Mouse (Mus musculus) kidney, embryonic 16.5 days (tissue): ENCODE data around the gene Klf1. TPM values are rescaled to one million over a fixed set of nuclear protein-coding genes. Genes with fewer than 3 reads are reported as not detected.
A peak's percentile ranks its signal among the peaks of the same experiment; 100 is the strongest.

Source experiments
- ATAC-seq: fragments of 200-750 bp; cut with Nextera tagmentation; 2 replicates; pipeline ENCODE4 v1.8.0; 2017; ENCODE audit warnings: moderate TSS enrichment; ENCODE audit not compliant: low FRiP score, low TSS enrichment
- H3K27ac ChIP-seq: fragments of 300-500 bp; sonication (generic); 2 replicates; pipeline ENCODE4 v1.5.1; 2014; ENCODE audit warnings: low read length
- H3K27me3 ChIP-seq: fragments of 300-500 bp; sonication (generic); 2 replicates; pipeline ENCODE4 v1.6.1; 2014; ENCODE audit warnings: low read length, control low read depth, mixed read lengths; ENCODE audit not compliant: insufficient read depth
- H3K36me3 ChIP-seq: fragments of 300-500 bp; sonication (generic); 2 replicates; pipeline ENCODE4 v1.6.1; 2014; ENCODE audit warnings: low read length, control low read depth, mixed read lengths; ENCODE audit not compliant: insufficient read depth
- H3K4me1 ChIP-seq: fragments of 300-500 bp; sonication (generic); 2 replicates; pipeline ENCODE4 v1.6.1; 2014; ENCODE audit warnings: low read length, control low read depth, mixed read lengths; ENCODE audit not compliant: insufficient read depth
- H3K4me2 ChIP-seq: fragments of 300-500 bp; sonication (generic); replicated peaks from 2 replicates; pipeline ENCODE4 v1.6.1; 2014; ENCODE audit warnings: low read depth, low read length
- H3K4me3 ChIP-seq: fragments of 300-500 bp; sonication (generic); 2 replicates; pipeline ENCODE4 v1.5.1; 2014; ENCODE audit warnings: mild to moderate bottlenecking, low read length
- H3K9ac ChIP-seq: fragments of 300-500 bp; sonication (generic); replicated peaks from 2 replicates; pipeline ENCODE4 v1.6.1; 2014; ENCODE audit warnings: low read length
- H3K9me3 ChIP-seq: fragments of 300-500 bp; sonication (generic); 2 replicates; pipeline ENCODE4 v1.6.1; 2016; ENCODE audit warnings: low read length, control low read depth
- WGBS: fragments of 180-500 bp; shearing (Covaris S2); extraction: QIAGEN DNeasy Blood & Tissue Kit; methylation state at CpG from one replicate; pipeline ENCODE4 v1.1.7; 2014; 5-methylcytosine and 5-hydroxymethylcytosine counted together
- polyA plus RNA-seq: library from polyadenylated mRNA; unstranded; fragments of >200 nt; fragmentation: Nextera tagmentation; extraction: Ambion mirVana; gene quantifications from 2 replicates; pipeline ENCODE4 v1.2.1, GENCODE M21; 2015

Gene Klf1
- polyA plus RNA-seq, 1 experiment from 2014 or later = 2.4 TPM

DNA sequence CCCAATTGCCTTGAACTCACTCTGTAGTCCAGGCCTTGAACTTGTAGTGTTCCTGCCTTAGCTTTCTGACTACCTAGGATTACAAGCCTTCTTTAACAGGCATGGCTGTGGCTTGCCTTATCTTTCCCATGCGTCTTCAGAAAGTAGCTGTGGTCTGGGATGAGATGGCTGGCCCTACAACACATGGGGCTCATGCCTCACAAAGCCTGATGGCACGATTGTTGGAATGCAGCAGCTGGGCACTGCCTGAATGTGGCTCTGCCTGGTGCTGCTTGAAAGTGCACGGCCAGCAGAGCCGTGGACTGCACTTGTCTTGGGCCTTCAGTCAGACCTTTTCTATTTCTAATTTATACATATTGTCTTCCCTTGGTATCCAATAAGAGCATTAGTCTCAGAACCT, 17.0 kb upstream of the Klf1 start:
- no peaks in the 10 kb centered on the region for H3K27me3 ChIP-seq
- no peak overlapping the region for H3K4me2 ChIP-seq
- no peak overlapping the region for H3K27ac ChIP-seq
- H3K9me3 ChIP-seq = no peaks in the 10 kb centered on the region
- no peak for ATAC-seq
- H3K36me3 ChIP-seq = peaks cover 38% of the 10 kb centered on the region
- H3K4me3 ChIP-seq = no peak overlapping the region
- WGBS = 91% methylated on average over 4 of the region's 4 CpGs
- H3K9ac ChIP-seq = no peak overlapping the region
- no peaks in the 10 kb centered on the region for H3K4me1 ChIP-seq

DNA sequence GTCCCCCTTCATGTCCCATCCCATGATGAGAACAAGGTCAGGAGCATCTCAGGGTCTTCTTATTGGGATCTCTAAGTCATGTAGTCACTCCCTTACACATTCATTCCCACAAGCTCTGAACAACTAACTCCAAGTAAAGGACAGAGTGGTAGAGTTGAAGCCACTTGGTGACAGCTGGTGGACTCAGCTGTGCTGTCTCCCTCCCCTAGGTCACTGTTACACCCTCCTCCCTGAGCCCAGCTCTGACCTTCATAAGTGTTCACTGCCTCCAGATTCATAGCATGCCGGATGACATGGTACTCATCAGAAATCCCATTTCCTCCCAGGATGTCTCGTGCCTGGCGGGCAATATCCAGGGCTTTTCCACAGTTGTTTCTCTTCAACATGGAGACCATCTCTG, 13.4 kb upstream of the Klf1 start:
- Histone ChIP-seq H3K27me3 (no peaks in the 10 kb centered on the region), H3K9me3 (no peaks in the 10 kb centered on the region), H3K9ac (no peak overlapping the region), H3K4me2 (no peak overlapping the region), H3K27ac (no peak overlapping the region), H3K4me3 (no peak overlapping the region), H3K4me1 (peaks cover 8% of the 10 kb centered on the region), H3K36me3 (peaks cover 47% of the 10 kb centered on the region)
- ATAC-seq = no peak
- 97% methylated on average over 3 of the region's 3 CpGs for WGBS

GRCm38 (mm10) chr8:84889141-84889540, 12.6 kb upstream of the Klf1 start:
- ATAC-seq = no peak
- 100% methylated on average over 1 of the region's 1 CpGs for WGBS
- Histone ChIP-seq H3K9me3 (no peaks in the 10 kb centered on the region), H3K4me3 (no peak overlapping the region), H3K27me3 (no peaks in the 10 kb centered on the region), H3K27ac (no peak overlapping the region), H3K9ac (no peak overlapping the region), H3K4me2 (no peak overlapping the region), H3K4me1 (peaks cover 11% of the 10 kb centered on the region), H3K36me3 (peaks cover 47% of the 10 kb centered on the region)

- no peaks in the 10 kb centered on the region for H3K9me3 ChIP-seq
- no peaks in the 10 kb centered on the region for H3K27me3 ChIP-seq
- H3K9ac ChIP-seq = peak overlapping the region; percentile 86
- 8% methylated on average over 31 of the region's 31 CpGs for WGBS
- H3K27ac ChIP-seq = peak overlapping the region; percentile 69
- peaks cover 13% of the 10 kb centered on the region for H3K4me1 ChIP-seq
- peak overlapping the region; percentile 94 for H3K4me3 ChIP-seq
- peak; percentile 57 for ATAC-seq
- peaks cover 22% of the 10 kb centered on the region for H3K36me3 ChIP-seq
- H3K4me2 ChIP-seq = peak overlapping the region; percentile 90
These were observed 8.6 kb upstream of the Klf1 start for GRCm38 (mm10) chr8:84892993-84893708.

GRCm38 (mm10) chr8:84893709-84894134, 8.0 kb upstream of the Klf1 start, which contains the start of gene Gcdh:
Gene Gcdh, minus strand, starts transcription at chr8:84893921.
- Histone ChIP-seq H3K36me3 (peaks cover 17% of the 10 kb centered on the region; the same call in 1 of the 2 replicates), H3K4me3 (peak within 1 kb of the TSS; percentile 94), H3K4me2 (peak within 1 kb of the TSS; percentile 90), H3K9ac (peak within 1 kb of the TSS; percentile 86), H3K27ac (peak within 1 kb of the TSS; percentile 69), H3K4me1 (peaks cover 13% of the 10 kb centered on the region), H3K9me3 (no peaks in the 10 kb centered on the region), H3K27me3 (no peaks in the 10 kb centered on the region)
- ATAC-seq = peak; percentile 99
- WGBS = 0% methylated on average over 11 of the region's 11 CpGs

DNA sequence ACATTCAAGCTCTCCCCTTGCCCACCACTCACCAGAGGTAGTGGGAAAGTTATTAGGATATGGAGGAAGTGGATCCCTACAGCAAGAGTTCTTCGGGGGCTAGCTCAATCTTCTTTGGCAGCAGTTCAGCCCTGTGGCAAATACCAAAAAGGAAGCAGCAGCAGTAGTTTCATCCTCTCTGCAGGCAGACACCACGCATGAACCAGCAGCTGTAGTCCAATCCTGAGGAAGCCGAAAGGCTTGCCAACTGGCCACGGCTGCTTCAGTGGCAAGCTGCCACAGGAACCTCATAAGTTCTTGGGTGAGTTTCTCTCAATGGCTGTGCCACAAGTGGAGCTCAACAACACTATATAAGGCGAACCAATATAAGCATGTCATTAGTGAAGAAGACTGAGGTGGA, 5.8 kb upstream of the Klf1 start:
- H3K27ac ChIP-seq = no peak overlapping the region
- no peak overlapping the region for H3K9ac ChIP-seq
- no peak overlapping the region for H3K4me2 ChIP-seq
- ATAC-seq = no peak
- H3K27me3 ChIP-seq = no peaks in the 10 kb centered on the region
- no peaks in the 10 kb centered on the region for H3K9me3 ChIP-seq
- H3K36me3 ChIP-seq = 0 out of 2 replicates have a peak, but pooled peaks cover 3% of the 10 kb centered on the region
- 88% methylated on average over 5 of the region's 5 CpGs for WGBS
- H3K4me1 ChIP-seq = peaks cover 13% of the 10 kb centered on the region
- H3K4me3 ChIP-seq = no peak overlapping the region

GRCm38 (mm10) chr8:84901071-84901470, 657 bp upstream of the Klf1 start:
- H3K27me3 ChIP-seq = no peaks in the 10 kb centered on the region
- peaks cover 8% of the 10 kb centered on the region for H3K4me1 ChIP-seq
- WGBS = 86% methylated on average over 4 of the region's 4 CpGs
- no peak overlapping the region for H3K27ac ChIP-seq
- no peak overlapping the region for H3K4me2 ChIP-seq
- ATAC-seq = no peak
- H3K4me3 ChIP-seq = no peak overlapping the region
- H3K36me3 ChIP-seq = no peaks in the 10 kb centered on the region
- H3K9me3 ChIP-seq = no peaks in the 10 kb centered on the region
- H3K9ac ChIP-seq = no peak overlapping the region

DNA sequence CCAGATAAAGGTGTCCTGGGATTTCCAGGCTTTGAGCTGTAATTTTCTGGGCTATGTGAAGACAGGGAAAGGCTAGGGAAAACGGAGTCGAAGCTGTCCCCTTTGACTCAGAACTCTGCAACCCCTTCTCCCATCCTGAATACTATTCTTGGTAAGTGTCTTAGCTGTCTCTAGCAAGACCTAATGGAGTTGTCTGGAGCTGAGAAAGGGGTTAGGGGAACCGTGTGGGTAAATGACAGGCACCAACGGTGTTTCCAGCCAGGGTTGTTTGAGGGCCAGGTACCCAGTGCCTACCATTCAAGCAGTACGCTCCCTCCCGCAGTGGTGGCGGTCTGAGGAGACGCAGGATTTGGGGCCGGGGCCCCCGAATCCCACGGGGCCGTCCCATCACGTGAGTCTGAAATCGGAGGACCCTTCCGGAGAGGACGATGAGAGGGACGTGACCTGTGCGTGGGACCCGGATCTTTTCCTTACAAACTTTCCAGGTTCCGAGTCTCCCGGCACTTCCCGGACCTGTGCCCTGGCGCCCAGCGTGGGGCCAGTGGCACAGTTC, 715 bp downstream of the Klf1 start:
- no peak overlapping the region for H3K27ac ChIP-seq
- H3K9ac ChIP-seq = peak overlapping the region; percentile 71
- WGBS = 5% methylated on average over 24 of the region's 24 CpGs
- peaks cover 8% of the 10 kb centered on the region for H3K4me1 ChIP-seq
- H3K4me2 ChIP-seq = peak overlapping the region; percentile 81
- no peaks in the 10 kb centered on the region for H3K9me3 ChIP-seq
- peak overlapping the region; percentile 69 for H3K4me3 ChIP-seq
- ATAC-seq = peak; percentile 13; the same call in 1 of the 2 replicates
- no peaks in the 10 kb centered on the region for H3K27me3 ChIP-seq
- no peaks in the 10 kb centered on the region for H3K36me3 ChIP-seq

DNA sequence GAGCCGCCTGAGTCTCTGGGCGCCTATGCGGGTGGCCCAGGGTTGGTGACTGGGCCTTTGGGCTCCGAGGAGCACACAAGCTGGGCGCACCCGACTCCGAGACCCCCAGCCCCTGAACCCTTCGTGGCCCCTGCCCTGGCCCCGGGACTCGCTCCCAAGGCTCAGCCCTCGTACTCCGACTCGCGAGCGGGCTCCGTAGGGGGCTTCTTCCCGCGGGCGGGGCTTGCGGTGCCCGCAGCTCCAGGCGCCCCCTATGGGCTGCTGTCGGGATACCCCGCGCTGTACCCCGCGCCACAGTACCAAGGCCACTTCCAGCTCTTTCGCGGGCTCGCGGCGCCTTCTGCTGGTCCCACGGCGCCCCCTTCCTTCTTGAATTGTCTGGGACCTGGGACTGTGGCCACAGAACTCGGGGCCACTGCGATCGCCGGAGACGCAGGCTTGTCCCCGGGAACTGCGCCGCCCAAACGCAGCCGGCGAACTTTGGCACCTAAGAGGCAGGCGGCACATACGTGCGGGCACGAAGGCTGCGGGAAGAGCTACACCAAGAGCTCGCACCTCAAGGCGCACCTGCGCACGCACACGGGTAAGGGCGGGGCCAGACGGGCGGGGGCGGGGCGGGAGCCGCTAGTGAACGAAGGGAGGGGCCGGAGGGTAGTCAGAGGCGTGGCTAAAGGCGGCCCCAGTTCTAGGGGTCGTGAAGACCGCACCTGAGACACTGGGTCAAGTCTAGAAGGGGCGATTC, 1.4 kb downstream of the Klf1 start:
- peaks cover 8% of the 10 kb centered on the region for H3K4me1 ChIP-seq

More for the DNA sequence above, 1.4 kb downstream of the Klf1 start:
- Histone ChIP-seq H3K27ac (peak overlapping the region; percentile 74), H3K4me2 (peak overlapping the region; percentile 81), H3K9ac (peak overlapping the region; percentile 71), H3K9me3 (no peaks in the 10 kb centered on the region), H3K36me3 (no peaks in the 10 kb centered on the region), H3K4me3 (peak overlapping the region; percentile 69), H3K27me3 (no peaks in the 10 kb centered on the region)
- WGBS = under 1% methylated on average over 63 of the region's 68 CpGs
- peak; percentile 90 for ATAC-seq
